Mouse (Mus musculus): Measurements from ENCODE around the gene Spata46.

- TF ChIP-seq CTCF (IDR thresholded peaks at IDR 0.05 in 2 of 3, conservative IDR thresholded peaks at IDR 0.05 in 1 of 3; ENCODE audit: control insufficient read depth in 1 of 3, insufficient read depth in 1 of 3, low read depth in 2 of 3, low read length in 3 of 3, poor library complexity in 1 of 3, severe bottlenecking in 1 of 3) = peak in 2 of 3 experiments; percentile 15 to 84; a peak in 3 of 6 replicates
- peak; percentile 73 for TF ChIP-seq ZC3H11A (IDR thresholded peaks at IDR 0.05; ENCODE audit: low read depth, low read length)
- TF ChIP-seq MAX (IDR thresholded peaks at IDR 0.05; ENCODE audit: low read length) = no peak
- no peak for TF ChIP-seq TBP (IDR thresholded peaks at IDR 0.05; ENCODE audit: low read depth, low read length)
- TF ChIP-seq HCFC1 (IDR thresholded peaks at IDR 0.05; ENCODE audit: low read depth, low read length) = no peak
- TF ChIP-seq POLR2A (IDR thresholded peaks at IDR 0.05; ENCODE audit: control insufficient read depth in 1 of 2, insufficient read depth in 1 of 2, low read depth in 1 of 2, low read length in 2 of 2, poor library complexity in 1 of 2) = no peak
- no peak for TF ChIP-seq JUND (IDR thresholded peaks at IDR 0.05; ENCODE audit: low read depth, low read length)
- TF ChIP-seq NELFE (IDR thresholded peaks at IDR 0.05; ENCODE audit: low read depth, low read length) = no peak
- no peak for TF ChIP-seq NRF1 (IDR thresholded peaks at IDR 0.05; ENCODE audit: insufficient read depth, low read depth, low read length, poor library complexity, severe bottlenecking)
- no peak for TF ChIP-seq E2F4 (IDR thresholded peaks at IDR 0.05; ENCODE audit: borderline replicate concordance, low read depth, low read length)
- no peak for TF ChIP-seq EP300 (IDR thresholded peaks at IDR 0.05; ENCODE audit: low read depth in 1 of 2, low read length in 2 of 2)
- no peak for TF ChIP-seq TAL1 (IDR thresholded peaks at IDR 0.05; ENCODE audit: low read length)
- TF ChIP-seq MAFK (IDR thresholded peaks at IDR 0.05; ENCODE audit: borderline replicate concordance, low read depth, low read length) = no peak
Observed at GRCm38 (mm10) chr1:170292239-170292951, 16.2 kb upstream of the Spata46 start.

Data from MEL (cell line).